Comparison of ENCODE assay signal across 10 mouse cellular contexts in the genomic region with DNA sequence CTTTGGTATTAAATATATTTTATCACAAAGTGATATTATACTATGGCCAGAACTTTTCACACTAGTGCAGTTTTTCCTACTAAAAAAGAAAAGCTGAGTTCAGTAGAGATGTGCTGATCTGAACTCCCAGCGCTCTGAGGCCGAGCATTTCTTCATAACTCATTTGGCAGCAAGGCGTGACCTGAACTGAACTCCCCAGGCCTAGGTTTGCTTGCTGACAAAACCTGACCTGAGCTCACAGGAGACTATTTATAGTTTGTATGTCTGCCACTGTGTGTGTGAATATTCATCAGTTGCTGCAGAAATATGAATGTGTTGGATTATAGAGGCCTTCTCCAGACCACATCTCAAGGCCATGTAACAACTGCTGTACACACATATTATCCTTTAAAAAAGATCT.
DNase-seq lines count a peak whose midpoint lies in the region; ATAC-seq and TF ChIP-seq lines count a peak whose summit lies in the region.
"Had no signal": no experiment of that assay in that cellular context is flagged by ENCODE, and none has a peak within 500 bp of the region (broad histone marks: within the 10 kb centered on the region; RNA-seq: fewer than 3 reads in every experiment).

No protein-coding gene starts in this region.

- peaks cover 31% of the 10 kb centered on the region for H3K4me1 ChIP-seq in heart, embryonic 10.5 days

- no peaks in the 10 kb centered on the region for H3K9me3 ChIP-seq in heart, embryonic 10.5 days
- H3K9me3 ChIP-seq: limb, embryonic 10.5 days; midbrain, embryonic 15.5 days had no signal

- WGBS in heart, embryonic 10.5 days, result 83% methylated on average over 3 of the region's 3 CpGs

- no peak overlapping the region for H3K4me3 ChIP-seq in heart, embryonic 10.5 days
- H3K4me3 ChIP-seq in gastrocnemius, adult 2 months, result no peak overlapping the region
- H3K4me3 ChIP-seq: limb, embryonic 10.5 days; midbrain, embryonic 15.5 days had no signal

- TF ChIP-seq CTCF in gastrocnemius, adult 2 months (IDR thresholded peaks at IDR 0.05), result no peak

- H3K27me3 ChIP-seq in heart, embryonic 10.5 days (ENCODE audit: insufficient read depth, poor library complexity, severe bottlenecking), result peaks cover 3% of the 10 kb centered on the region

- H3K27ac ChIP-seq in heart, embryonic 10.5 days, result no peak overlapping the region
- peak overlapping the region; percentile 88 for H3K27ac ChIP-seq in gastrocnemius, adult 2 months
- H3K27ac ChIP-seq: limb, embryonic 10.5 days; midbrain, embryonic 15.5 days had no signal

- no peaks in the 10 kb centered on the region for H3K36me3 ChIP-seq in heart, embryonic 10.5 days
- H3K36me3 ChIP-seq: limb, embryonic 10.5 days; midbrain, embryonic 15.5 days had no signal

- intact Hi-C loops in gastrocnemius, adult 2 months (cut with DNase I), result loop anchor here (5.0 kb wide), 1 partner anchor 158 kb away; no protein-coding TSS in a partner anchor

- DNase-seq in heart, adult 11 months, result peak; percentile 96
- no peak for DNase-seq in heart, embryonic 10.5 days (ENCODE audit: low spot score)
- DNase-seq in A20 (ENCODE audit: low read depth, low spot score), result peak; percentile 47
- DNase-seq in gastrocnemius, adult 2 months, result peak; percentile 83
- DNase-seq in heart, postnatal 4 days, result peak; percentile 63
- DNase-seq in layer of hippocampus, adult 8-10 months (ENCODE audit: low spot score in 2 of 2), result no peak
- no peak for DNase-seq in frontal cortex, postnatal 10 days (ENCODE audit: low spot score in 2 of 2)

- no peak for ATAC-seq in megakaryocyte-erythroid progenitor cell, adult 5-6 weeks (replicated peaks; ENCODE audit: low FRiP score, low TSS enrichment, poor library complexity, severe bottlenecking)
- ATAC-seq: midbrain, embryonic 15.5 days had no signal

Comparison
In these comparisons a context has a peak if more than half of its experiments do, and no peak if none do; other contexts are left out.
1. DNase-seq: peak in heart, adult 11 months (single experiment), A20 (single experiment), gastrocnemius, adult 2 months (single experiment) and heart, postnatal 4 days (single experiment); none in heart, embryonic 10.5 days (single experiment), layer of hippocampus, adult 8-10 months (0 of 2) and frontal cortex, postnatal 10 days (0 of 2).